Mouse (Mus musculus): ENCODE measurements around the gene Itgad. TPM values are rescaled to one million over a fixed set of nuclear protein-coding genes. Genes with fewer than 3 reads are reported as not detected.

The Itgad gene
- total RNA-seq, 2 experiments from 2014 or later, result 0.14 to 0.17 TPM

GRCm38 (mm10) chr7:128237927-128238778 lies 84.0 kb downstream of the Itgad start, which contains the start of gene 9130023H24Rik:
Gene 9130023H24Rik, minus strand, starts transcription at chr7:128238031.
- DNase-seq (ENCODE audit: extremely low spot score in 1 of 2, low spot score in 2 of 2), result peak; percentile 98 to 100
- intact Hi-C loops (cut with DNase I), result no loop called here

GRCm38 (mm10) chr7:128238991-128239390 lies 84.8 kb downstream of the Itgad start:
- intact Hi-C loops (cut with DNase I), result no loop called here
- peak in 1 of 2 experiments; percentile 53 for DNase-seq (ENCODE audit: extremely low spot score in 1 of 2, low spot score in 2 of 2)

- intact Hi-C loops (cut with DNase I), result no loop called here
- DNase-seq (ENCODE audit: extremely low spot score in 1 of 2, low spot score in 2 of 2), result peak in 1 of 2 experiments; percentile 59
These were observed 86.1 kb downstream of the Itgad start for GRCm38 (mm10) chr7:128240131-128240784.

GRCm38 (mm10) chr7:128242331-128242730 lies 88.2 kb downstream of the Itgad start:
- DNase-seq (ENCODE audit: extremely low spot score in 1 of 2, low spot score in 2 of 2), result no peak
- intact Hi-C loops (cut with DNase I), result no loop called here

GRCm38 (mm10) chr7:128243921-128244320 lies 89.7 kb downstream of the Itgad start:
- no peak for DNase-seq (ENCODE audit: extremely low spot score in 1 of 2, low spot score in 2 of 2)
- intact Hi-C loops (cut with DNase I), result no loop called here

- no peak for DNase-seq (ENCODE audit: extremely low spot score in 1 of 2, low spot score in 2 of 2)
- intact Hi-C loops (cut with DNase I), result loop anchor here (5.0 kb wide), 2 partner anchors 53 to 448 kb away; partner anchors contain the start of gene BC017158
These were observed 90.3 kb downstream of the Itgad start for GRCm38 (mm10) chr7:128244410-128245025.

GRCm38 (mm10) chr7:128245547-128245946 lies 91.4 kb downstream of the Itgad start:
- intact Hi-C loops (cut with DNase I), result loop anchor here (5.0 kb wide), 2 partner anchors 52 to 447 kb away; partner anchors contain the start of gene BC017158
- no peak for DNase-seq (ENCODE audit: extremely low spot score in 1 of 2, low spot score in 2 of 2)

GRCm38 (mm10) chr7:128246496-128247391 lies 92.6 kb downstream of the Itgad start, which contains the start of gene Tgfb1i1:
Gene Tgfb1i1, plus strand, starts transcription at chr7:128246812.
- DNase-seq (ENCODE audit: extremely low spot score in 1 of 2, low spot score in 2 of 2), result peak; percentile 54 to 85
- intact Hi-C loops (cut with DNase I), result loop anchor here (2.0 to 5.0 kb wide), 3 partner anchors 51 to 446 kb away; partner anchors contain the start of gene BC017158

GRCm38 (mm10) chr7:128247443-128247842 lies 93.3 kb downstream of the Itgad start:
- peak; percentile 89 to 92 for DNase-seq (ENCODE audit: extremely low spot score in 1 of 2, low spot score in 2 of 2)
- intact Hi-C loops (cut with DNase I), result loop anchor here (2.0 to 5.0 kb wide), 3 partner anchors 50 to 445 kb away; partner anchors contain the start of gene BC017158

GRCm38 (mm10) chr7:128248081-128249042 lies 94.2 kb downstream of the Itgad start:
- no peak for DNase-seq (ENCODE audit: extremely low spot score in 1 of 2, low spot score in 2 of 2)
- intact Hi-C loops (cut with DNase I), result loop anchor here (5.0 kb wide), 2 partner anchors 49 to 444 kb away; partner anchors contain the start of gene BC017158

- DNase-seq (ENCODE audit: extremely low spot score in 1 of 2, low spot score in 2 of 2), result no peak
- intact Hi-C loops (cut with DNase I), result loop anchor here (5.0 kb wide), 2 partner anchors 47 to 442 kb away; partner anchors contain the start of gene BC017158
These were observed 95.8 kb downstream of the Itgad start for GRCm38 (mm10) chr7:128249998-128250397.

- intact Hi-C loops (cut with DNase I), result no loop called here
These were observed 97.8 kb downstream of the Itgad start for GRCm38 (mm10) chr7:128251946-128252345.

GRCm38 (mm10) chr7:128252609-128253008 lies 98.4 kb downstream of the Itgad start:
- intact Hi-C loops (cut with DNase I), result no loop called here
- DNase-seq (ENCODE audit: extremely low spot score in 1 of 2, low spot score in 2 of 2), result peak; percentile 63 to 82

More at GRCm38 (mm10) chr7:128251946-128252345, 97.8 kb downstream of the Itgad start:
- DNase-seq (ENCODE audit: extremely low spot score in 1 of 2, low spot score in 2 of 2), result no peak

- DNase-seq (ENCODE audit: extremely low spot score in 1 of 2, low spot score in 2 of 2), result no peak
- intact Hi-C loops (cut with DNase I), result no loop called here
These were observed 100.8 kb downstream of the Itgad start for GRCm38 (mm10) chr7:128254978-128255377.

GRCm38 (mm10) chr7:128255757-128256156 lies 101.6 kb downstream of the Itgad start:
- intact Hi-C loops (cut with DNase I), result no loop called here
- DNase-seq (ENCODE audit: extremely low spot score in 1 of 2, low spot score in 2 of 2), result no peak

GRCm38 (mm10) chr7:128256783-128257334 lies 102.7 kb downstream of the Itgad start:
- DNase-seq (ENCODE audit: extremely low spot score in 1 of 2, low spot score in 2 of 2), result no peak
- intact Hi-C loops (cut with DNase I), result no loop called here

GRCm38 (mm10) chr7:128265411-128265810 lies 111.2 kb downstream of the Itgad start, which contains the start of gene Slc5a2:
Gene Slc5a2, plus strand, starts transcription at chr7:128265657.
- intact Hi-C loops (cut with DNase I), result no loop called here
- no peak for DNase-seq (ENCODE audit: extremely low spot score in 1 of 2, low spot score in 2 of 2)
